Mouse (Mus musculus) heart, embryonic 16.5 days (tissue): Measurements from ENCODE around the gene Plxdc1. TPM values are rescaled to one million over a fixed set of nuclear protein-coding genes. Genes with fewer than 3 reads are reported as not detected.

ENCODE experiments used
- ATAC-seq: fragments of 200-750 bp; cut with Nextera tagmentation; replicated peaks from 2 replicates; pipeline ENCODE4 v1.8.0; 2017; ENCODE audit warnings: moderate number of reproducible peaks; ENCODE audit not compliant: insufficient read depth, low FRiP score; ENCODE audit errors: extremely low read depth
- H3K27ac ChIP-seq: fragments of 300-500 bp; sonication (generic); 2 replicates; pipeline ENCODE4 v1.5.1; 2014; ENCODE audit warnings: mild to moderate bottlenecking, low read length, control low read depth, moderate library complexity
- H3K27me3 ChIP-seq: fragments of 300-500 bp; sonication (generic); 2 replicates; pipeline ENCODE4 v1.6.1; 2014; ENCODE audit warnings: low read length, mixed read lengths; ENCODE audit not compliant: control insufficient read depth, insufficient read depth
- H3K36me3 ChIP-seq: fragments of 300-500 bp; sonication (generic); 2 replicates; pipeline ENCODE4 v1.6.1; 2014; ENCODE audit not compliant: control insufficient read depth, insufficient read depth
- H3K4me1 ChIP-seq: fragments of 300-500 bp; sonication (generic); 2 replicates; pipeline ENCODE4 v1.6.1; 2014; ENCODE audit warnings: low read length, mixed read lengths; ENCODE audit not compliant: control insufficient read depth, insufficient read depth
- H3K4me2 ChIP-seq: fragments of 300-500 bp; sonication (generic); 2 replicates; pipeline ENCODE4 v1.6.1; 2014; ENCODE audit warnings: low read depth, mild to moderate bottlenecking, control low read depth, low read length
- H3K4me3 ChIP-seq: fragments of 300-500 bp; sonication (generic); 2 replicates; pipeline ENCODE4 v1.5.1; 2014; ENCODE audit warnings: mild to moderate bottlenecking, control low read depth, low read length
- H3K9ac ChIP-seq: fragments of 300-500 bp; sonication (generic); 2 replicates; pipeline ENCODE4 v1.6.1; 2014; ENCODE audit warnings: low read length, control low read depth
- H3K9me3 ChIP-seq: fragments of 300-500 bp; sonication (generic); replicated peaks from 2 replicates; pipeline ENCODE4 v1.6.1; 2016; ENCODE audit warnings: low read length; ENCODE audit not compliant: control insufficient read depth
- WGBS: fragments of 180-500 bp; shearing (Covaris S2); extraction: QIAGEN DNeasy Blood & Tissue Kit; methylation state at CpG from one replicate; pipeline ENCODE4 v1.1.7; 2014; 5-methylcytosine and 5-hydroxymethylcytosine counted together
- polyA plus RNA-seq: library from polyadenylated mRNA; unstranded; fragments of >200 nt; fragmentation: Nextera tagmentation; extraction: Ambion mirVana; gene quantifications from 2 replicates; pipeline ENCODE4 v1.2.1, GENCODE M21; 2015

Plxdc1 gene
- polyA plus RNA-seq, 1 experiment from 2014 or later = 2.6 TPM

DNA sequence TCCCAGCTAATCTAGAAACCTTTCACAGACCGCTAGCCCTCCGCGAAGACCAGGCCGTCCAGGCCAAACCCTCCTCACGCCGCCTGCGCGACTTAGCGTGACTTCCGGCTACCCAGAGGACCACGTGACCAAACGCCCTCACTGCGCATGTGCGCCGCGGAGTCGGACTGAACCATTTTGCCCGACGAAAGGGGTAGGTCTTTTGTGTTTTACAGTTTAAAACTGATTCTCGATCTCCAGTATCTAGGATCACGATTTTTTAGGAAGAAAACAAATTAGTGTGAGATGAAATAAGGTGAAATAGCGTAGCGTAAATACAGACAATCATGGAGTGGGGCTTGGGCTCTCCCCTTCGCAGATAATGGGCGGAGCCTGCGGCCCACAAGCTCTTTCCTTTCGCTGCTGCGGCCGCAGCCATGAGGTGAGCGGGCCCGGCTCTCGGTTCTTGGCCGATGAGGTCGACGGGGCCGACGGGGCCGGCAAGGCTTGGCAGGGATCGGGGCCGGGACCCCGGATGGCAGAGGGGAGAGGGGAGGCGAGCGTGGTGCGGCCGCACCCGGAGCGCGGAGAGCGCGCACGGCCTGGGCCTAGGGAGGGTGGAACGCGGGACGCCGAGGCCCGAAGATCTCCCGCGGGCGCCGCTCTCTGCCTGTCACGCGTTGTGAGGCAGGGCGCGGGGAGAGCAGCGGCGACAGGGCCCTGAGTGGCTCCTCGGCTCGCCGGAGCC is 40.5 kb upstream of the Plxdc1 start, which contains the start of gene Rpl19:
TSS of gene Rpl19 (plus strand) at position 141 of the 727 bp plus-strand sequence.
- Histone ChIP-seq H3K9ac (peak within 1 kb of the TSS; percentile 95), H3K27ac (peak within 1 kb of the TSS; percentile 79), H3K4me2 (peak within 1 kb of the TSS; percentile 81), H3K9me3 (no peaks in the 10 kb centered on the region), H3K36me3 (peaks cover 23% of the 10 kb centered on the region), H3K4me3 (peak within 1 kb of the TSS; percentile 69), H3K27me3 (no peaks in the 10 kb centered on the region), H3K4me1 (peaks cover 16% of the 10 kb centered on the region)
- WGBS = under 1% methylated on average over 60 of the region's 69 CpGs
- ATAC-seq = peak; percentile 74

GRCm38 (mm10) chr11:98026248-98026569 is 40.0 kb upstream of the Plxdc1 start:
- Histone ChIP-seq H3K4me1 (peaks cover 20% of the 10 kb centered on the region), H3K27me3 (no peaks in the 10 kb centered on the region), H3K27ac (peak overlapping the region; percentile 79), H3K4me3 (peak overlapping the region; percentile 69), H3K4me2 (peak overlapping the region; percentile 81), H3K9me3 (no peaks in the 10 kb centered on the region), H3K9ac (peak overlapping the region; percentile 95), H3K36me3 (peaks cover 23% of the 10 kb centered on the region)
- no peak for ATAC-seq
- 7% methylated on average over 15 of the region's 15 CpGs for WGBS

DNA sequence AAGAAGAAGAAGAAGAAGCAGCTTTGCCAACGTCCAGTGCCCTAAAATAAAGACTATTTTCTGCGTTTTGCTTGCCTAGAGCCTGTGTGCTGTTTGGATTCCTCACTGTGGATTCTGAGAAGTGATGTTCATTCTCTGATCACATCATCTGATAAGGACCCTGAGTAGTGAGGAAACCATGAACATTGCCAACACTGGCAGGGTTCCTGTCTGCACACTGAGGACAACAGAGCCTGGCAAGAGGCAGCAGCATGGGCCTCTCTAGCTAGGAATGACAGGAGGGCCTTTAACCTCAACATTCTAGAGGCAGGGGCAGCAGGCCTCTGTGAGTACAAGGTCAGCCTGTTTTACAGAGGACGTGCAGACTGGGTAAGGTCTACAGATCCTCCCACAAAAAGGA is 38.3 kb upstream of the Plxdc1 start:
- no peaks in the 10 kb centered on the region for H3K27me3 ChIP-seq
- H3K9ac ChIP-seq = no peak overlapping the region
- WGBS = 81% methylated on average over 3 of the region's 3 CpGs
- H3K4me3 ChIP-seq = no peak overlapping the region
- H3K27ac ChIP-seq = no peak overlapping the region
- no peak overlapping the region for H3K4me2 ChIP-seq
- H3K36me3 ChIP-seq = peaks cover 13% of the 10 kb centered on the region
- ATAC-seq = no peak
- H3K9me3 ChIP-seq = no peaks in the 10 kb centered on the region
- H3K4me1 ChIP-seq = peaks cover 23% of the 10 kb centered on the region

DNA sequence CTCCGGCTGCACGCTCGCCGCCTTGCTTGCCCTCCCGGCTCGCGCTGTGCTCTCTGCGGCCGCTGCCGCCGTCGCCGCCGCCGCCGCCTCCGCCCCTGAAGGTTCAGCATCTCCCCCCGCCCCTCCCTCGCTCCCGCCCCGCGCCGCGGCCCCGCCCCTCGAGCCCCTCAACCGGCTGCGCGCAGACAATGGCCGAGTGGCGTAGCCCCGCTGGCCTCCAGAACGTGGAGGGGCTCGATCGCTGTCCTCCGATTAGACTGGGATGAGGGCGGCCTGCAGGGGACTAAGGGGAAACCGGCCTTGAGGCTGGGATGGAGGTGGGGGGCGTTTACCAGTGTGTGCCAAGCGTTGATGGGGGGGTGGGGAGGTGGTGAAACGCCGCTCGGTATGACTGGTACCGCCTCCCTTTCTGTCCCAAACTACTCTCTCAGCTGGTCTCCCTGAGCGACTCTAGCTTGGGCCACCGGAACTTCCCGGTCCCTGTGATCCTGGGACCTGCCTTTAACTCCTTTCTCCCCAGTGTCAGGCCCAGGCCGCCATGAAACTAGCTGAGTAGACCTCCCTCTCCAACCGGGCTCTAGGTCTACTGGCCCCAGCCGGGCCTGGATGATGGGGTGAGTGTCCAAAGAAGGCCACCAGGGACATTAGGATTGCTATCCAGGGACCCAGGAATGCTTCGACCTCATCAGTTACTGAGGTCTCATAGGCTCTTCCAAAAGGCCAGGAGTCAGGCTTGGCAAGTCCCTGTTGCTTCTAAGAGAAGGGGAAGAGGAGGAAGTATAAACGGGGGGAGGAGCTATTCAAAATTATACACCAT is 36.5 kb upstream of the Plxdc1 start, which contains the start of gene Cacnb1:
TSS of gene Cacnb1 (minus strand) at position 480 of the 817 bp plus-strand sequence.
- peak; percentile 49 for ATAC-seq
- H3K4me2 ChIP-seq = peak within 1 kb of the TSS; percentile 99
- 1% methylated on average over 45 of the region's 52 CpGs for WGBS

GRCm38 (mm10) chr11:98022253-98022554 is 36.0 kb upstream of the Plxdc1 start:
- H3K27me3 ChIP-seq = no peaks in the 10 kb centered on the region
- under 1% methylated on average over 23 of the region's 23 CpGs for WGBS
- H3K9me3 ChIP-seq = no peaks in the 10 kb centered on the region
- H3K27ac ChIP-seq = peak overlapping the region; percentile 76
- peak overlapping the region; percentile 78 for H3K4me3 ChIP-seq
- peak; percentile 0; the same call in 1 of the 2 replicates for ATAC-seq
- H3K4me1 ChIP-seq = peaks cover 20% of the 10 kb centered on the region
- peak overlapping the region; percentile 88 for H3K9ac ChIP-seq
- H3K4me2 ChIP-seq = peak overlapping the region; percentile 99
- no peaks in the 10 kb centered on the region for H3K36me3 ChIP-seq

More for the DNA sequence above, 36.5 kb upstream of the Plxdc1 start, which contains the start of gene Cacnb1:
- Histone ChIP-seq H3K9ac (peak within 1 kb of the TSS; percentile 88), H3K9me3 (no peaks in the 10 kb centered on the region), H3K36me3 (no peaks in the 10 kb centered on the region), H3K27me3 (no peaks in the 10 kb centered on the region), H3K4me3 (peak within 1 kb of the TSS; percentile 78), H3K4me1 (peaks cover 22% of the 10 kb centered on the region), H3K27ac (peak within 1 kb of the TSS; percentile 76)

GRCm38 (mm10) chr11:98021565-98022252 is 35.5 kb upstream of the Plxdc1 start:
- H3K4me3 ChIP-seq = peak overlapping the region; percentile 78
- H3K27me3 ChIP-seq = no peaks in the 10 kb centered on the region
- no peaks in the 10 kb centered on the region for H3K9me3 ChIP-seq
- H3K4me1 ChIP-seq = peaks cover 20% of the 10 kb centered on the region
- peak overlapping the region; percentile 76; the same call in 1 of the 2 replicates for H3K27ac ChIP-seq
- no peak for ATAC-seq
- WGBS = 4% methylated on average over 33 of the region's 34 CpGs
- H3K4me2 ChIP-seq = peak overlapping the region; percentile 99
- H3K9ac ChIP-seq = peak overlapping the region; percentile 88
- H3K36me3 ChIP-seq = no peaks in the 10 kb centered on the region

DNA sequence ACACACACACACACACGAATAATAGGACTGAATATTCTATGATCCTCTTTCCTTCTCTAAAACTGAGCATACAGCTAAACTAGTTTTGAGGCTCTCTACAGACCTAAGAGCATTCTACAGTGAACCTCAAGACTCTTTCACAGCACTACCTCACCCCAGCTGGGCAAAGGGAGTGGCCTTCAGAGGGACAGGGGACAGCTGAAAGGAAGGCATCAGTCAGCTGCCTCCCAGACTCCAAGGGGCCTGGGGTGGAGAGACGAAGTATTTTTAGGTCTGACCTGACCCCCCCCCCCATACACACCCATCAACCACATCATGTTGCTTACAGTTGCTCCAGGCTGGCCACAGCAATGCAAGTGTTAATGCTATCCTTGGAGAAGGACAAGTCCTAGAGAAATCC is 34.9 kb upstream of the Plxdc1 start:
- Histone ChIP-seq H3K36me3 (no peaks in the 10 kb centered on the region), H3K9ac (no peak overlapping the region), H3K27ac (no peak overlapping the region), H3K27me3 (no peaks in the 10 kb centered on the region), H3K4me2 (peak overlapping the region; percentile 99), H3K4me3 (peak overlapping the region; percentile 78), H3K4me1 (peaks cover 20% of the 10 kb centered on the region), H3K9me3 (no peaks in the 10 kb centered on the region)
- ATAC-seq = no peak
- WGBS = 44% methylated on average over 2 of the region's 2 CpGs

- Histone ChIP-seq H3K9ac (no peak overlapping the region), H3K4me1 (peaks cover 17% of the 10 kb centered on the region), H3K4me2 (no peak overlapping the region), H3K9me3 (no peaks in the 10 kb centered on the region), H3K27me3 (no peaks in the 10 kb centered on the region), H3K4me3 (no peak overlapping the region), H3K36me3 (no peaks in the 10 kb centered on the region), H3K27ac (no peak overlapping the region)
- no peak for ATAC-seq
- WGBS = 59% methylated on average over 1 of the region's 1 CpGs
Measured at GRCm38 (mm10) chr11:98020710-98021109, 34.5 kb upstream of the Plxdc1 start.
